Mouse (Mus musculus): ENCODE results near the gene Anxa2.
A peak's percentile ranks its signal among the peaks of the same experiment; 100 is the strongest.

Anxa2 gene

DNA sequence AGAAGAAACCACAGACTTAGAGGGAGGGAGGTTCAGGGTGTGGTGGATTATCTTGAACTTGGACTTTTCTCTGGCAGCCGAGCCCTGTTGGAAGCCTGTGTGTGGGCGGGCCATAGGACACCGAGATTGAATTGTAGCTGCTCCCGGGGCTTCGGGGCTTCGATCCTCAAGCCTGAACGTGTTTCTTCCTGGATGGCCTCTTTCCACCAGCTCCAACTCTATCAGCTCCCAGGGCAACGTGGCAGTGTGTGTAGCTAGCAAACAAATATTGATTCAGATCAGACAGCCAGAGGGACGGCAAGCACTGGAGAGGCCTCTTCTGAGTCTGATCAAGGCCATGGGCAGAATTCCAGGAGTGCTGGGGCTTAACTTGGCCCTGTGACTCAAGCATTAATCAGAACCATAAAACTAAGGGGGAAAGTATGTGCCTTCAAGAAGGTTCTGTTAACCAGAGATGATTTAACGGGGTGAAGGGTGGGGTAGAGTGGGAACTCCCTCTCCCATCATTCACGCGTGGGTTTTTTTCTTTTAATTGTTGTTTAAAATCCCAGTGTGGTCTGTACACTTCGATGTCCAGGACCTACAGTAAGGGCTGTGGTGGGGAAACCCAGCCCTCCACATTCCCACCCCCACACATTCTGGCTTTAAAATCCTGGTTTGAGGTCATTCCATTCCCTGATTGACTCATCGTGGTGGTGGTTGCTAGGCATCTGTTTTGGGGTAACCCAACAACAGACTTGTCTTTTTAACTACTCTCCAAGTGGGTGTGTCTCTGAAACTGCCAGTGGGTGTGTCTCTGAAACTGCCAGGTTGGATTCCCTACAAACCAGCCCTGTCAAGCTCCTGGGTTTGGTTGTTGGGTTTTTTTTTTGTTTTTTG is 4.6 kb downstream of the Anxa2 start:
- peak; percentile 83 for DNase-seq (ENCODE audit: extremely low read depth, insufficient read length, low spot score)

DNA sequence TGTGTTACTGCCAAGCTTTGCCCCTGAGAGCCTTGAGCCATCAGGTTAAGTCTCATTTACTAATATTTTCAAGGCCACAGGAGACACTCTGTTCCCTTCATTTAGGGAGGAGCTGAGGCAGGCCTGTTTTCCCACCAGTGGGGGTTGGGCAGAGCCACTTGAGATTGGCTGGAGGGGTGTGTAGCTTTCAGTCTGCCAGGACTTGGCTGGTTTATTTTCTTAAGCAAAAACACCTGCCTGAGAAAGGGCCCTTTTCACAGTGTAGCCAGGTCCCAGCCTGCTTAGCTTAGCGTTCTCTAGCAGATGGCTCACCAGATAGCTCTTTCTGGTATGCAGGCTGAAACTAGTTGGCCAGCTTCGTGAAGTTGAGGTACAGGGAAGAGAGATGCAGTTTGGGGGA is 5.6 kb downstream of the Anxa2 start:
- no peak for DNase-seq (ENCODE audit: extremely low read depth, insufficient read length, low spot score)

DNA sequence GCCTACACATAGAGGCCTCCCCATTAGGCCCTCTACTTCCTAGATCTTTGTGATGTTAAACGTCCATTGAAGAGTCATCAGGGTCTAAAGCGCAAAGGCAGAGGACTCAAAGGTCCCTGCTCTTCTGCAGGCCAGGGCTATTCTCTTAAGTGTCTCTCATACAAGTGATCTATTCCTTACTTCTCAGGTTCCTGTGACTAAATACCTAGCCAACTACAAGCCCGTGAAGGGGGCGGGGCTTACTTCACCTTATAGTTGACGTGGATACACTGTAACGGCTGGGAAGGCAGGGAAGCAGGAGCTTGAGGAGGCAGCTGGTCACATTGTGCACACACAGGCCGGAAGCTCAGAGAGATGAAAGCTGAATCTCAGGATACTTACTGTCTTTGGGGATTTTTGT is 6.5 kb downstream of the Anxa2 start:
- DNase-seq (ENCODE audit: extremely low read depth, insufficient read length, low spot score), result no peak

DNA sequence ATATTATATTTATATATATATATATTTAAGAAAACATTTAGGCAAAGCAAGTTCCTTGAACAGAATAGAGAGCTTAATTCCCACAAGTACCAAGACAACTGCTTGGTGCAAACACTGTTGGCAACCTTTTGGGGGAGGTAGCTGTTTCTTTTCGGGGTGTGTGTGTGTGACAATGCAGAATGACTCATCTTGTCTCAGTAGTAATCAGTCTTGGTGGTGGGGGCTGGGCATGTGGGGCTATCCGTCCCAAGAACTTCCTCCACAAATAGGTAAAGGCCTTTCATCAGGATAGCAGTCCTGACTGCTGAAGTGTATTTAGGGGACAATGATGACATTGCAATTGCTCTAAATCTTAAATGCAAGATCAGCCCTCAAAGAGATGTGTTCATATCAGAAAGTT is 9.6 kb downstream of the Anxa2 start:
- no peak for DNase-seq (ENCODE audit: extremely low read depth, insufficient read length, low spot score)

DNA sequence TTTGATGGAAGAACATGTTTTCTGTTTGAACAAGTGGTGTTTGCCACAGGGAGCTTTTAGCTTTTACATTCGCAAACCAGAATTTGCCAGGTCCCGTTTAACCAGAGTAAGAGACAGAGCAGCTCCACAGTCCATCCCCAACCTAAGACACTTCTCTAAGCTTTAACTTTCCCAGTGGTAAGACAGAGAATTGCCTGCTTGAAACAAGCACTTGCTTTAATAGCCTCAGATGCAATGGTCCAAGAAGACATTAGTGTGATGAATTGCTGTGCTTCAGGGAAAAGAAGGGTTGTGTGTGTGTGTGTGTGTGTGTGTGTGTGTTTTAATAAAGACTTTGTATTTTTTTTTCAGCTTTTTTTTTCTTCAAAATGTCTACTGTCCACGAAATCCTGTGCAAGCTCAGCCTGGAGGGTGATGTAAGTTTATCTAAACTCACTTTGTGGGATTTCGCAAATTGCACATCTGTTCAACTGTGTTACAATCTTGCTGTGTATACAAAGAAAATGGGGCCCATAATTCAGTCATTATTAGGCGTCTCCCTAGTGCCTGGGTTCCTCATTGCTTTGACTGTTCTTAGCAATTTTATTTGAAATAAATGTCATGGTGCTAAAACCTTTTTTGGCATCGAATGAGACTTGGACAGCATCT is 10.8 kb downstream of the Anxa2 start:
- DNase-seq (ENCODE audit: extremely low read depth, insufficient read length, low spot score), result no peak

DNA sequence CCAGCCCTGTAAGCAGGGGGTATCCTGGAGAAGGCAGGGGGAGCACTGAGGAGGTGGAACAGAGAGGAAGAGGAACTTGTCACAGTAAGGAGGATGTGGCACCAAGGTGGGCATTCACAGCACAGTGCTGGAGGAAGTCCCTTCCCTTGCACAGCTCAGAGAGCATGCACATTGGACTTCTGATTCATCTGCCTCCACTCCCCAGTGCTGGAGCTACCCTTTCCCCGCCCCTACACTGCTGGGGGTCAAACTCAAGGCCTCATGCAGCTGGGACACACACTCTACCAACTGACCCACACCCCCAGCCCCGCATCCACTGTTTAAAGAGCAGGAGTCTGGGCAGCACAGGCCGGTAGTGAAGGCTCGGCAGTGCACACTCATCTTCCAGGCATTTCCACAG is 12.7 kb downstream of the Anxa2 start:
- DNase-seq (ENCODE audit: extremely low read depth, insufficient read length, low spot score), result peak; percentile 67

DNA sequence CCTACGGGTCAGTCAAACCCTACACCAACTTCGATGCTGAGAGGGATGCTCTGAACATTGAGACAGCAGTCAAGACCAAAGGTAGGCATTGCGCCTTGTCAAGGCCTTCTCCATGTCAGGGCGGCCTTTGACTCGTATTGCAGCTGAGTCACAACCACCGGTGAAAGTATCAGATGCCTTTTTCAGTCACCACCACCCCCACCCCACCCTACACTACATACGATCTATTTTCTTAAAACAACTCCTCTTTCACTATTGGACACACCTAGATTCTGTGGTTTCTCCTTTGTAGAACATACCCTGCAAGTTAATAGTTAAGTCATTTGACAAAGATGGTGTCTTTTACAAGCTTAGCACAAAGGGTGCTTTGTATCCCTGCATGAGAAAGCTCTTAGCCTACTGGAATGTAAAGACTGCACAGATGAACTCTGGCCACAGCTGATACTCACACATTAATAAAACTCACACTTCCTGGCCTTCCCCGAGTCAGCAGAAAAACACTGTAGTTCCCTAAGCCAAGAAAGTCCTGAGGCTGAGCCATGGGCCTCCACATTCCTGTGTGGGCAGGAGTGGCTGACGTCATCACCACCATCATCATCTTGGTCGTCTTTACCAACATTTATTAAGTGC is 14.0 kb downstream of the Anxa2 start:
- DNase-seq (ENCODE audit: extremely low read depth, insufficient read length, low spot score), result peak; percentile 77

DNA sequence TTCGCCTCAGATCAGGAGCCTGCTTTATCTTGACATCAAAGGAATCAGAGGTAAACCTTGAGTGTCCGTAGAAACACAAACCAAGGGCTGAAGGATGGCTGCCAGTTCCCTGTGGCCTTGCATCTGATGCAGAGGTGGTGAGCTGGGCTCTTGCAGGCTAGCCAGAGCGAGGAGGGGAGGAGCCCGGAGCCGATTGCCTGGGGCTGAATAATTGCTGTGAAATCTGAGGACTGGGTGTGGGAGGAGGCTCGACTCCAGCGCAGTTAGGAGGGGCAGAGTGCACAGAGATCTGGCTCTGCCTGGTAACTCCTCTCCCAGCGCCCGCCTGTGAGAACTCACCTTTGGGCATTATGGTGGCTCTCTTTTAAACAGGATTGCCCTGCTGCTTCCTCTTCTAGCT is 15.6 kb downstream of the Anxa2 start:
- DNase-seq (ENCODE audit: extremely low read depth, insufficient read length, low spot score), result peak; percentile 81

DNA sequence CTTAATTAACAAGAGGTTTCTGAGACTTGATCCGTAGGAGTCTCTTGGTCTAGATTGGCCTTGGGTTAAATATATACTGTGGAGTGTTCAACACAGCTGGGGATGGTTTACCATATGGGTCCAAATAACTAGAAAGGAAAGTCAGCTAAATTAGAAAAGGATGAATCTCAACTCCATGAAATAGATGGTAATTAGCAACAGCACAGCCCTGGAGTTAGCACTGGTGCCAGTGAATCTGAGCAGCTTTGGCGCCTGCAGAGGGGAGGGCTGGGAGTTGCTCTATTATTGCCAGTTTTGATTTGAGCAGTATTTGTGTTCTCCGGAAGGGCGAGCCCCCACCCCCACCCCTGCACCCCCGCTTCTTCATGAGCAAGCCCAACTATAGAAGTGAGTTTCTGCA is 16.9 kb downstream of the Anxa2 start:
- no peak for DNase-seq (ENCODE audit: extremely low read depth, insufficient read length, low spot score)

DNA sequence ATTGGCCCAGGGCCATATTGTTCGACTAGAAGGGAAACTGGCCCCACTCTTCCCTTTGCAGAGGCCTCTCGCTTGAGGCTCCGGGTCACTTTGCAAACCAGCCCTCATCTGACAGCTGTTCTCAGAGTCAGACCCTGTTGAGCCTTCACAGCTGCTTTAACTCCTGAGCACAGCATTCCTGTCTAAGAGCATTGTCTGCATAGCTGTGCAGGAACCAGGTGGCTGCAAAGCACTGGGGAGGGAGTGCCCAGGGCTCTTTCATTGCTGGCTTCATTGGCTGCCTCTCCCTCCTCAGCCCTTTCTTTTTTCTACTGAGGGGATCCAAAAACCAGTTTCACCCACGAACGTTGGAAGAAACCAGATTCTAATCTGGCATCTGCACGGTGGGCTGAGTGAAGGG is 17.5 kb downstream of the Anxa2 start:
- DNase-seq (ENCODE audit: extremely low read depth, insufficient read length, low spot score), result no peak

DNA sequence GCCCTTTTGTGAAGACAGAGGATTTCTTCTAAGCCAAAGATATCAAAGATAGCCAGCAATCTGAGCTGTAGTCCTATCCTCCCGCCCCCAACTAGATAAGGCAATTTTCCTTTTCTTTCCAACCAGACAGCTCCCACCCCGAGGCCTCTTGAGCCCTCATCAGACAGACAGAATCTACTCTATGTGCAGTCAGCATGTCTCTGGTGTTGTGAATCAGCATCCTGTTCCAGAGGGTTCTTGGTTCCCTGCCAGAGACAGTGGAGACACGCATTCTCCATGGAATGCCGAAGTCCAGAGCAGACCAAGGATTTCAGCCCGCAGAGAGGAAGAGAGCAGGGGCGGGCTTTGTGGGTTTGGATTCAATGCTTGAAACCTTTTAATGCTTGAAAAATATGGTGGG is 19.3 kb downstream of the Anxa2 start:
- peak; percentile 75 for DNase-seq (ENCODE audit: extremely low read depth, insufficient read length, low spot score)

DNA sequence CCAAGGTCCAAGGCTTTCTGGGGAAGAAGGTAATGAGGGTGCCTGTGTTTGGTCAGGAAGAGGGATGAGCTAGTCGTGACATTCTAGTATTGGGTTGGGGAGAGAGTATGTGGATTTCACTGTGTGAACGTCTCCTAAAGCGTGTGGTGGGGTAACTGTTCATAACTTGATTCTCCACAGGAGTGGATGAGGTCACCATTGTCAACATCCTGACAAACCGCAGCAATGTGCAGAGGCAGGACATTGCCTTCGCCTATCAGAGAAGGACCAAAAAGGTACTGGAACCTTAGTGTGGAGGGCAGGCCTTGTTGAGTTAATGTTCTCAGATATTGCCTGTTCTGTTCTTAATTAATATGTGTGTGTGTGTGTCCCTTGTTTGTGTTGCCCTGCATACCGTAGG is 22.5 kb downstream of the Anxa2 start:
- DNase-seq (ENCODE audit: extremely low read depth, insufficient read length, low spot score), result no peak

DNA sequence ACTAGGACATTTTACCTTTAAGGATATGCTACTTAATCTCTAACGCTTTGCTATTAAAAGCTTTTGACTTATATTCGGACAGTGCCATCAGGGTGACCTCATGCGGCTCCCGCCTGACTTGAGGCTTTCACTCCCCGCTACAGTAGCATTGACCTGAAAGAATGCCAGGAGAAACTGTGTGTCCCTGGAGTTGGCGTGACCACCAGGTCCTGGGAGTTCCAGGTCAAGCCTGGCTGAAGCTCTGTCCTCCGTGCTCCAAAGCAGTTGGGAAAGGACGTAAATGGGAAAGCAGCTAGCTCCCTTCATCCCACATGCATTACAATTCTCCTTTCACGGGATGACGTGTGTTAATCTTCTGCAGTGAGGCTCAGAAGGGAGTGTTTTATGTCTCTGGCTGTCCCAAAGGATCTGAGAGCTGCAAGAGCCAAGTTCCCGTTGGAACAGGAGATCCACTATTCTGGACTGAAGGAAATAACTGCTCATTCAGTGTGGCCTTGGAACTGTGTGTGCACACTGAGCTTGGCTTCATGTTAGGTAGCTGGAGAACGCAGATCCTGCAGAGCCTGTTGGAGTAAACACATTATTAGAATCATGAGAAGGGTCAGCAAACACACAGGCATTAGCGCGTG is 23.9 kb downstream of the Anxa2 start:
- DNase-seq (ENCODE audit: extremely low read depth, insufficient read length, low spot score), result no peak

DNA sequence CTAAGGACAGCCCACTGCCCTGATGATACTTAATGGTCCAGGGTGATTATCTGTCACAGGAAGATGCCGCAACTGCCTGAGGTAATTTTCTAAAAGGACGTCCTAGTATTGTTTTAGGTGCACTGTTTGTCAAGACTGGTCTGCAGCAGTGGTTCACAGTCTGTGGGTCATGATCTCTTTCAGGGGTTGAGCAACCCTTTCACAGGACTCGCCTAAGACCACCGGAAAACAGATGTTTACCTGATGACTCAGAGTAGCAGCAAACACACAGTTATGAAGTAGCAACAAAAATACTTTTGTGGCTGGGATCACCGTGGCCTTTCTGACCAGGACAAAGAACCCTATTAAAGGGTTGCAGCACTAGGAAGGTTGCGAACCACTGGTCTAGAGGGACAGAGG is 24.4 kb downstream of the Anxa2 start:
- DNase-seq (ENCODE audit: extremely low read depth, insufficient read length, low spot score), result no peak

DNA sequence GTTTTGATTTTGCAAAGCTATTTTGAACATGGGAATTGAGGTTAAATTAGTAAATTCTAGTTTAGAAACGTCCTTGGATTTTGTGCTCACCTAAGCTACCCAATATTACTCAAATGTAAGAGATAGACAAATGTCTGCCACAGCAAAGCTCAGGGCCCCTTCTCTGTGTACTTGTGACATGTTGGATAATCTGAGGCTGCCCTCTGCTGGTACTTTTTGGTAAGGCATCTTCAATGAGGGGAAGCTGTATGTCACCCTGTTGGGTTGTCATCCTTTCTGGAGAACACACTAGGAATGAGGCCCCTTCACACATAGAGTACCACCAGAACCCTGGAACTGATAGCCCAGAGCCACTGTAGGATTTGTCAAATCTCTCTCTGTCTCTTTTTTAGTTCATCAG is 26.9 kb downstream of the Anxa2 start:
- DNase-seq (ENCODE audit: extremely low read depth, insufficient read length, low spot score), result no peak

DNA sequence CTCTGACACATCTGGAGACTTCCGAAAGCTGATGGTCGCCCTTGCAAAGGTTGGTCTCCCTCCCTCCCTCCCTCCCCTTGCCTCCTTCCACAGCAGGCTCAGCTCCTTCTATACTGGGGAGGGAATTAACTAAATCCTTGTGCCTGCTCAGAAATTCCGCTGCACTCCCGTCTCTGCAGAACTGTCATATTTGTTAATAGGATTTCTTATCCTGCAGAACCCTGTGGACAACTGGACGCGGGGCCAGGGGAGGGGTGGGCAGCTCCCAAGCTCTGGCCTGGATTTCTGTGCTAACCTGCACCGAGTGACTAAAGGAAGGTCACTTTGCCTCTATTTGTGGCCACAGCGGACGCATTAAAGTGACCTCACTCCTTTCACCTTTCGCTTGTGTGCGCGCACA is 30.4 kb downstream of the Anxa2 start:
- DNase-seq (ENCODE audit: extremely low read depth, insufficient read length, low spot score), result no peak

DNA sequence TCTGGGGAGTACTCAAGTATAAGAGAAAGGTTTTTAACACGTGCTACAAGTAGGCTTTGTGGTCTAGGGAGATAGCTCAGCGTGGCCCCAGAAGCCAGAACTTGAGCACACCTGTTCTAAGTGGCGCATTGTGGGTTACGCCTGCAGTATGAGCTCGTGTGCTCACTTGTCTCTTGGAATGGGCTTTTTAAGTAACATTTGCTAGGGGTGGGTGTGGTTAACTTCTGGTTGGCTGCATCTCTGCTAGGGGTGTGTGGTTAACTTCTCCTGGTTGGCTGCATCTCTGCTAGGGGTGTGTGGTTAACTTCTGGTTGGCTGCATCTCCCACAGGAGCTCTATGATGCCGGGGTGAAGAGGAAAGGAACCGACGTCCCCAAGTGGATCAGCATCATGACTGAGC is 32.7 kb downstream of the Anxa2 start:
- DNase-seq (ENCODE audit: extremely low read depth, insufficient read length, low spot score), result no peak

DNA sequence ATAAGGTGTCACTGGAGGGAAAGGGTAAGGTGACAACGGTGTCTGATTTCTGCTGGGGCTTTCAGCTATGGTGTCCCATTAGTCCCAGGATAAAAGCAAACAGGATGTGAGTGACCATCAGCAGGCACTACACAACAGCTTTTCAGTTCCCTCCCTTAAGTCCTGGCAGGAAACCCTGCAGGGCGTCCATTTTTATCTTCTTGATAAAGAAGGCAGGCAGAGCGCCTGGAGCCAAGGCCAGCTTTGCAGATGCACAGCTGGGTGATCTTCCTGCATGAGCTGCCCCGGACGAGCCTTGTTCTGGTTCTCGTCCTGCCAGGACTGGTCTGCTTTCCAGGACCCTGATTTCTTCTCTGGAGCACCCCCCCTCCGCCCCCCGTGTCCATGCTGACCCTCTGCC is 35.1 kb downstream of the Anxa2 start:
- DNase-seq (ENCODE audit: extremely low read depth, insufficient read length, low spot score), result no peak

DNA sequence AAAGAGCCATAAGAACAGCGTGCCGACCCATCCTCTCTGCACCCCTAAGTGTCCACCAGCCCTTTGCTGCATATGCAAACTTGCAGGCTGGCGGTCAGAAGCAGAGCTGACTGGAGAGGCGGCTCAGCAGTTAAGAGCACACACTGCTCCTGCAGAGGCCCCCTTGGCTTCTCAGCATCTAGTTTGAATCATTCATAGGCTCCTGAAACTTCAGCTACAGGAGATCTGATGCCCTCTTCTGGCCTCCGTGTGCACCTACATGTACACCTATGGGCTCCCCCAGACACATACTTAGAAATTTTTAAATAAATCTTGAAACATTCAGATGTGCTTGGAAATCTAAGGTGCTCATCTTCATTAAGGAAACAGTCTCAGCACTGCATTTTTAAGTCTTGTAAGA is 35.6 kb downstream of the Anxa2 start:
- DNase-seq (ENCODE audit: extremely low read depth, insufficient read length, low spot score), result no peak

DNA sequence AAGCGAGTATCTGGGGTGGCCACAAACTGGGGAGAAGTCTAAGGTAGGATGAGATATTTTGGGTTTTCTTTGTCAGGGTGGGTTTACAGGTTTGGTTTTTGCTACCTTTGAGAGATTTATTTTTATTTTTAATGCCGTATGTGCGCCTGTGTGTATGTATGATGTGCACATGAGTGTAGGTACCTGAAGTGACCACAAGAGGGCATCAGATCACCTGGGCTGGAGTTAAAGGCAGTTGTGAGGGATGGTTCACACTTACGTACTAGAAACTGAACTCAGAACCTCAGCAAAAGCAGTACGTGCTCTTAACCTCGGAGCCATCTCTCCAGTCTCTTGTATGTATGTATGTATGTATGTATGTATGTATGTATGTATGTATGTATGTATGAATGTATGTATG is 39.4 kb downstream of the Anxa2 start:
- DNase-seq (ENCODE audit: extremely low read depth, insufficient read length, low spot score), result no peak

DNA sequence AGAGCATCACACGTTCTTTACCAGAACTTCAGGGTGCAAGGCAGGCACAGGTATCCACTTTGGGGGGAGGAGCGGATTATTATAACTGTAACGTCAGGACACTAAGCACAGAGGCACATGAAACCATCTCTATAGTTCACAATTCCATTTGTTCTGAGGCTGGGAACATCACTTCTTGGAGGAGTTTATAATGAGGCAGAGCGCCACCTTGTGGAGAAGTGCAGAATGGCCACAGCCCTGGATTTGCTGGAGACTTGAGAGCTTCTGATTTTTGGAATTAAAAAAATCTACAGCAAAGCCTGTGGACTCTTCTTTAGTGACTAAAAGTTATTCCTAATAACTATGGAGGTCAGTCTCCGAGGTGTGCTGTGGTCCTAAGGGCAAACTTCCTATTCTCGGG is 49.1 kb downstream of the Anxa2 start:
- DNase-seq (ENCODE audit: extremely low read depth, insufficient read length, low spot score), result no peak

DNA sequence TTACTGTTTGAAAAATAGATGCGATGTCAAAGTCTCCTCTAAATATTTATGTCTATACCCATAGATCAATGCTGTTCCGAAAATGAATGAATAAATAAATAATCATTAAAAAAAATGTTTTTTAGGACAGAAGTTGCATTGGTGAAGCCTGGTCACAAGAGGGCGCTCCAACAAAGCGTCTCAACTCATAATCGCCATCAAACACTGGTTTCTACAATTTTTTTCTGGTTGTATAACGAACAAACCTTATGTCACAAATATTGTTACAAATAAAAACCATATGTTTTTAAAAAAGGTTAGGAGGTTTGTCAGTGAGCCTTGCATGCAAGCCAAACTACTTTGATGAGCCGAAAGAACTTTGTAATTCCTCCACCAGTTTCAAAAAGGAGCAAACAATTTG is 52.2 kb downstream of the Anxa2 start:
- no peak for DNase-seq (ENCODE audit: extremely low read depth, insufficient read length, low spot score)

Measured in 3134 (cell line).